Mouse (Mus musculus): ENCODE measurements at regions not wholly inside any gene's neighbourhood (a gene's known extent, or its start where the extent isn't known, plus 50 kb on each side); places are given as distances from the start of the nearest gene placed in this dataset.

DNA sequence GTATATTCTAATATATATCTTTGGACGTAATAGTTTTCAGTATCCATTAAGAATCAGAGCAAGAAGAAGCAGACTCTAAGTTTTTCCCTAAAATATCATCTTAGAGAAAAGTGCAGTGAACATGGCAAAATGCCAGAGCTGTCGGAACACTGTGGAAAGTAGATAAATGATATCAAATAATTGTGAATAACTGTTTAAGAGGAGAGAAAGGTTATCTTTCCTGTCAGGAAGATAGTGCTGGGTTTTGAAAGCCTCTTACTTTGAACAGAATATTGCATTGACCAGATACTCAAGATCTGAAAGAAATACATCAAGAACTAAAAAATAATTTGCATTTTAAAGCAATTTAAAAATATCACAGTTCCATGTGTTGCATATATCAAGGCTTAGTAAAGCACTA, 1549.2 kb downstream of the Pcdh18 start:
- Histone ChIP-seq H3K4me1 (ENCODE audit: insufficient read depth, low read length) (no peaks in the 10 kb centered on the region), H3K27ac (no peak overlapping the region), H3K4me2 (ENCODE audit: low read depth, low read length) (no peak overlapping the region), H3K9me3 (ENCODE audit: low read length) (no peaks in the 10 kb centered on the region), H3K4me3 (ENCODE audit: low read length) (no peak overlapping the region), H3K27me3 (ENCODE audit: insufficient read depth, low read length) (no peaks in the 10 kb centered on the region), H3K36me3 (ENCODE audit: insufficient read depth, low read length) (no peaks in the 10 kb centered on the region), H3K9ac (replicated peaks; ENCODE audit: low read length) (no peak overlapping the region)
- no peak for TF ChIP-seq CTCF (IDR thresholded peaks at IDR 0.05; ENCODE audit: low read depth)
- ATAC-seq (no peak), DNase-seq (ENCODE audit: low spot score) (peak; percentile 4)
- WGBS, result 78% methylated on average over 2 of the region's 2 CpGs

DNA sequence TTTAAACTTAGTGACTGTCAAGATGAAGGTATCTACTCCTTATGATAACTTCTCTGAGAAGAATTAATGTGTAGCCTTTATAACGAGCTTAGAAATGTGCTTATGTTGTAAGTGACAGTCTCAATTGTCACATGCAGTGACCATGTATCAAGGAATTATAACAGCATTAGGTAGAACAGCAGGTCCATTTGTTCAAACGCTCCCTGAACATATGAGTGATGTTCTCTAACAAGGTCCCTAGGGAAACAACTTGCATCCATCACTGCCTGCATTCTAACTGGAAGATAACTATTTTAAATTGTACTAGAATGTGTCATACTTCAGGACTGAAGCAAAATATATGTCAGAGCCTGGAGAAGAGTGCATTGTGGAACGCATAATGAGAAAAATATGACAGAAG, 1562.8 kb downstream of the Pcdh18 start:
- peak; percentile 15 for DNase-seq (ENCODE audit: low spot score)
- no peak overlapping the region for H3K4me3 ChIP-seq (ENCODE audit: low read length)
- no peaks in the 10 kb centered on the region for H3K27me3 ChIP-seq (ENCODE audit: insufficient read depth, low read length)
- H3K9ac ChIP-seq (replicated peaks; ENCODE audit: low read length), result no peak overlapping the region
- H3K36me3 ChIP-seq (ENCODE audit: insufficient read depth, low read length), result no peaks in the 10 kb centered on the region
- ATAC-seq, result no peak
- no peak overlapping the region for H3K4me2 ChIP-seq (ENCODE audit: low read depth, low read length)
- no peak for TF ChIP-seq CTCF (IDR thresholded peaks at IDR 0.05; ENCODE audit: low read depth)
- H3K9me3 ChIP-seq (ENCODE audit: low read length), result no peaks in the 10 kb centered on the region
- WGBS, result 58% methylated on average over 3 of the region's 3 CpGs
- no peaks in the 10 kb centered on the region for H3K4me1 ChIP-seq (ENCODE audit: insufficient read depth, low read length)
- no peak overlapping the region for H3K27ac ChIP-seq

DNA sequence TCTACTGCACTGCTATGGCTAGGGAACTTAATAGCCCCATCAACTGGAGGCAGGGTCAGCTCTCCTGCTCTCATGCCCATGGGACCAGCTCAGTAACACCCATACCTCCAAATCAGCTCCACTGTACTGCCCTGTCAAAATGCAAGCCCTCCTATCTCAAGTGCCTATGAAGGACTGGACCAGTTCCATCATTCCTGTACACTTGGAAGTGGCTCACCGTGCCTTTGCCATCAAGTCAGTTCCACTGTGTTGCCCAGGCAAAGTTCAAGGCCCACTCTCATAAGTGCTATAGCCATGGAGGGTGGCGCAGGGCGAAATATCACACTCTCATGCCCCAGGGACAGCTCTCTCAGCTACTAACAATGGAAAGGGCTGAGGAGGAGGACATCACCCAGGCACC, 1612.2 kb downstream of the Pcdh18 start:
- Histone ChIP-seq H3K9ac (replicated peaks; ENCODE audit: low read length) (no peak overlapping the region), H3K4me1 (ENCODE audit: insufficient read depth, low read length) (no peaks in the 10 kb centered on the region), H3K27ac (no peak overlapping the region), H3K9me3 (ENCODE audit: low read length) (no peaks in the 10 kb centered on the region), H3K27me3 (ENCODE audit: insufficient read depth, low read length) (no peaks in the 10 kb centered on the region), H3K36me3 (ENCODE audit: insufficient read depth, low read length) (no peaks in the 10 kb centered on the region), H3K4me2 (ENCODE audit: low read depth, low read length) (no peak overlapping the region), H3K4me3 (ENCODE audit: low read length) (no peak overlapping the region)
- ATAC-seq, result no peak
- TF ChIP-seq CTCF (IDR thresholded peaks at IDR 0.05; ENCODE audit: low read depth), result no peak
- no peak for DNase-seq (ENCODE audit: low spot score)
- 96% methylated on average over 3 of the region's 3 CpGs for WGBS

DNA sequence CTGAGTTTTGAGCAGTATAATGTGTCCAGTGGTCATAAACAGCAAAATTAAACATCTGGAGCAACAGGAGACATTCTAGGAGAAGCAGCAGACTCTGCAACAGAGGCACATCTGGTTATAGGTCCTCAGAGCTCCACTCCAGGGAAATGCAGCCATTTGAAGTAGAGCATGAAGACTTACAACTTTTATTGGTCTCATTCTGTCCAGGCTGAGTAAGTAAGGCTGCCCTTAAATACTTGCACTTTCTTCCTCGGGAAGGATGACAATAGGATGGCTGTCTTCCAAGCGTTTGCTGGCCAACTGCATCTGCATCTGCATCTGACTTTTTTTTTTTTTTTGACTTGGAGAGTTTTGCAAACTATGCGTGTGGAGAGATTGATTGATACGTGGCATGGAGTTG, 1622.2 kb downstream of the Pcdh18 start:
- Histone ChIP-seq H3K27ac (no peak overlapping the region), H3K36me3 (ENCODE audit: insufficient read depth, low read length) (no peaks in the 10 kb centered on the region), H3K4me3 (ENCODE audit: low read length) (no peak overlapping the region), H3K4me1 (ENCODE audit: insufficient read depth, low read length) (no peaks in the 10 kb centered on the region), H3K9me3 (ENCODE audit: low read length) (no peaks in the 10 kb centered on the region), H3K27me3 (ENCODE audit: insufficient read depth, low read length) (no peaks in the 10 kb centered on the region), H3K9ac (replicated peaks; ENCODE audit: low read length) (no peak overlapping the region), H3K4me2 (ENCODE audit: low read depth, low read length) (no peak overlapping the region)
- 70% methylated on average over 4 of the region's 4 CpGs for WGBS
- TF ChIP-seq CTCF (IDR thresholded peaks at IDR 0.05; ENCODE audit: low read depth), result no peak
- DNase-seq (ENCODE audit: low spot score) (no peak), ATAC-seq (no peak)

DNA sequence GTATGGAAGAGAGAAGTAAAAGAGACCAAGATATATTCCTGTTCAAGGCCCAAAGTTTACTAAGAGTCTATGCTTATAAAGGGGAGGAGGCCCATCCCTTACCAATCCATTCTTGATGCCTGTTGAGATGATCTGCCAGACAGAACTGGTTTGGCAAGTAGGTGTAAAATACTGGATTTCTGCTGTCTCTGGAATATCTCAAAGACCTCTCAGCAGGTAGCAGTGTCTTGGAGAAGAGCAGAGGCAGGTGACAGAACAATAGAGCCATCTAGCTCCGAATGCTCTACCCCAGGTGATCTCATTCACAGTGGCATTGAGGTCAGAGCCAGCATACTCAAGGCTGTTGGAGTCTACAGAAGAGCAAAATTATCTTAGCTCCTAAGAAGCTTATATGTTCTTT, 1632.9 kb downstream of the Pcdh18 start:
- no peak for DNase-seq (ENCODE audit: low spot score)
- Histone ChIP-seq H3K4me1 (ENCODE audit: insufficient read depth, low read length) (no peaks in the 10 kb centered on the region), H3K9me3 (ENCODE audit: low read length) (no peaks in the 10 kb centered on the region), H3K4me3 (ENCODE audit: low read length) (no peak overlapping the region), H3K27ac (no peak overlapping the region), H3K27me3 (ENCODE audit: insufficient read depth, low read length) (no peaks in the 10 kb centered on the region), H3K4me2 (ENCODE audit: low read depth, low read length) (no peak overlapping the region), H3K36me3 (ENCODE audit: insufficient read depth, low read length) (no peaks in the 10 kb centered on the region), H3K9ac (replicated peaks; ENCODE audit: low read length) (no peak overlapping the region)
- ATAC-seq, result no peak
- 86% methylated on average over 1 of the region's 1 CpGs for WGBS
- no peak for TF ChIP-seq CTCF (IDR thresholded peaks at IDR 0.05; ENCODE audit: low read depth)

DNA sequence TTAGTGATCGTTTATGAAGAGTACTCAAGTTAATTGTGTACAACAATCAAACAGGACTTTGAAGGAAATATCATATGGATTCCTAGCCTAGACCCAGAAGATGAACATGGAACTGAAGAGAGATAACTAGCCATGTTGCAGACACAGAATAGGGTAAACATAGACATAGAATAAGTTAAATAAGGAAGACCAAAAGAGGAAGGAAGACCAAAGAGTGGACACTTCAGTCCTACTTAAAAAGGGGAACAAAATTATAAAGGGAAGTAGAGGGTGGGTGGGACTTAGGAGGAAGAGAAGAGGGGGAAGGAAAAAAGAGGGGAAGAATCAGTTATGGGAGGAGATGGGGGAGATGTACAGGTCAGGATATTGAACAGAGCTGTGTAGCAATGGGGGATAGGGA, 1652.8 kb upstream of the Pabpc4l start:
- H3K36me3 ChIP-seq (ENCODE audit: insufficient read depth, low read length), result no peaks in the 10 kb centered on the region
- TF ChIP-seq CTCF (IDR thresholded peaks at IDR 0.05; ENCODE audit: low read depth), result no peak
- no peak overlapping the region for H3K4me3 ChIP-seq (ENCODE audit: low read length)
- no peak overlapping the region for H3K4me2 ChIP-seq (ENCODE audit: low read depth, low read length)
- H3K9ac ChIP-seq (replicated peaks; ENCODE audit: low read length), result no peak overlapping the region
- no peak overlapping the region for H3K27ac ChIP-seq
- 95% methylated on average over 1 of the region's 1 CpGs for WGBS
- H3K4me1 ChIP-seq (ENCODE audit: insufficient read depth, low read length), result no peaks in the 10 kb centered on the region
- H3K27me3 ChIP-seq (ENCODE audit: insufficient read depth, low read length), result no peaks in the 10 kb centered on the region
- no peaks in the 10 kb centered on the region for H3K9me3 ChIP-seq (ENCODE audit: low read length)
- no peak for DNase-seq (ENCODE audit: low spot score)
- no peak for ATAC-seq

DNA sequence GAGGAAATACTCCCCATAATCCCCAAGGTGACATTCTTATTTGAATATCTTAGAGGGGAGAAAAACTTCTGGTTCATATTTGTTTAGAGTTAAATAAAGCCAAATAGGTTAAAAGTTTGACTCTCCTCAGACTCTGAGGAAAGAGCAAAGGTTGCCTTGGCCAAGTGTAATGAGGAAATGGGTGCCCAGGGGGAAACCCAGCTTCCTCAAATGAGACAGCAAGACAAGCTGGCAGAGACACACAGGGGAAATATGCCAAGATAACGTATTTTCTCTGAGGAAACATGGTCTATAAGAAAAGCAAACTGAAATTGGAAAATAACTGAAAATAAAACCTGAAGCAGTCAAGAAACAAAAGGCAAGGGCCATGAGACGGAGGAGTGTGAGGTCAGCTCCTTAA, 1632.6 kb upstream of the Pabpc4l start:
- ATAC-seq, result no peak
- no peak overlapping the region for H3K9ac ChIP-seq (replicated peaks; ENCODE audit: low read length)
- WGBS, result 65% methylated on average over 2 of the region's 2 CpGs
- no peaks in the 10 kb centered on the region for H3K36me3 ChIP-seq (ENCODE audit: insufficient read depth, low read length)
- H3K9me3 ChIP-seq (ENCODE audit: low read length), result no peaks in the 10 kb centered on the region
- H3K27me3 ChIP-seq (ENCODE audit: insufficient read depth, low read length), result no peaks in the 10 kb centered on the region
- no peak overlapping the region for H3K27ac ChIP-seq
- no peak for TF ChIP-seq CTCF (IDR thresholded peaks at IDR 0.05; ENCODE audit: low read depth)
- H3K4me1 ChIP-seq (ENCODE audit: insufficient read depth, low read length), result no peaks in the 10 kb centered on the region
- no peak for DNase-seq (ENCODE audit: low spot score)
- no peak overlapping the region for H3K4me3 ChIP-seq (ENCODE audit: low read length)
- no peak overlapping the region for H3K4me2 ChIP-seq (ENCODE audit: low read depth, low read length)

All from hindbrain, postnatal 0 days (tissue).